Mouse (Mus musculus) ES-E14 (cell line): ENCODE data around the gene Dnaaf2.

Experiments
- CHD2 ChIP-seq: IDR thresholded peaks from 2 replicates; pipeline ENCODE4 v1.6.1; 2014; ENCODE audit warnings: mild to moderate bottlenecking, low read depth, low read length, inconsistent platforms
- HCFC1 ChIP-seq: IDR thresholded peaks from 2 replicates; pipeline ENCODE4 v1.6.1; 2012; ENCODE audit warnings: low read length, inconsistent platforms, borderline replicate concordance; ENCODE audit not compliant: insufficient read depth
- MAFK ChIP-seq: IDR thresholded peaks from 2 replicates; pipeline ENCODE4 v1.6.1; 2014; ENCODE audit warnings: mild to moderate bottlenecking, low read depth, low read length, inconsistent platforms; ENCODE audit not compliant: insufficient read depth
- ZC3H11A ChIP-seq: IDR thresholded peaks from 2 replicates; pipeline ENCODE4 v1.6.1; 2012; ENCODE audit warnings: low read depth, mild to moderate bottlenecking, inconsistent platforms, low read length, borderline replicate concordance
- ZNF384 ChIP-seq: IDR thresholded peaks from 2 replicates; pipeline ENCODE4 v1.6.1; 2012; ENCODE audit warnings: low read depth, low read length, inconsistent platforms

DNA sequence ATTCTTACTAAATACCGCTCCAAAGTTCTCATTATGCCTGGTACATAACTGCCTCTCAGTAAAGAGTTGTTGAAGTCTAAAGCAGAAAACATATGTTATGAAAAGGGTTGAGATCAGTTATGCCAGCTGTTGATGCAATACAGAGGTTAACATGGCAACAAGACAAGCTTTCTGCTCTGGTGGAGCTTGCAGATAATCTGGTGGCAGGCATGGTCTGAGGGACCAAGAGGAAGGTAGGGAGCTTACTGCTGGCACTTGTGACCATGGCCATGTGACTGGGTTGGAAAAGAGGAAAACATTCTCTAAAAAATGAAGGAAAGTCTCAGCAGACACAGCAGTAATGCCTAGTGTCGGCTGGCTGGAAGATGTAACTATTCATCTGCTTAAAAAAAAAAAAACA is 26.9 kb downstream of the Dnaaf2 start:
- TF ChIP-seq CHD2 (no peak), MAFK (no peak), ZC3H11A (no peak), HCFC1 (no peak), ZNF384 (no peak)
